Mouse (Mus musculus) layer of hippocampus, adult 2 months (tissue): ENCODE measurements around the gene Cnnm2. TPM values are rescaled to one million over a fixed set of nuclear protein-coding genes. Genes with fewer than 3 reads are reported as not detected.
"Not testable (repeated sequence)": the region's sequence is repeated elsewhere in the genome, so short reads cannot be mapped to it uniquely, and the experiment has no call there.

Experiments
- DNase-seq, 2 experiments: peaks; one replicate each; pipeline ENCODE4 v3.0.0; 2022; ENCODE audit warnings: low spot score in 2 of 2
- H3K27ac ChIP-seq: fragments of 200-600 bp; 2 replicates; pipeline ENCODE4 v1.8.1; 2022
- H3K4me3 ChIP-seq: fragments of 200-600 bp; 2 replicates; pipeline ENCODE4 v1.8.1; 2022; ENCODE audit warnings: mild to moderate bottlenecking
- CTCF ChIP-seq: fragments of 200-600 bp; conservative IDR thresholded peaks from 2 replicates; pipeline ENCODE4 v1.8.1; 2022; ENCODE audit warnings: antibody characterized with exemption, mild to moderate bottlenecking, moderate library complexity
- total RNA-seq, 2 experiments: library from RNA; stranded (reverse); gene quantifications; 2 replicates each; pipeline ENCODE4 v1.2.3; 2021

Cnnm2 gene
- total RNA-seq, 2 experiments from 2014 or later: 37.9 to 38.8 TPM

- no peak overlapping the region for H3K27ac ChIP-seq
- TF ChIP-seq CTCF: no peak
- no peak for DNase-seq
- no peak overlapping the region for H3K4me3 ChIP-seq
These were observed 24.3 kb upstream of the Cnnm2 start for GRCm38 (mm10) chr19:46737106-46737505.

DNA sequence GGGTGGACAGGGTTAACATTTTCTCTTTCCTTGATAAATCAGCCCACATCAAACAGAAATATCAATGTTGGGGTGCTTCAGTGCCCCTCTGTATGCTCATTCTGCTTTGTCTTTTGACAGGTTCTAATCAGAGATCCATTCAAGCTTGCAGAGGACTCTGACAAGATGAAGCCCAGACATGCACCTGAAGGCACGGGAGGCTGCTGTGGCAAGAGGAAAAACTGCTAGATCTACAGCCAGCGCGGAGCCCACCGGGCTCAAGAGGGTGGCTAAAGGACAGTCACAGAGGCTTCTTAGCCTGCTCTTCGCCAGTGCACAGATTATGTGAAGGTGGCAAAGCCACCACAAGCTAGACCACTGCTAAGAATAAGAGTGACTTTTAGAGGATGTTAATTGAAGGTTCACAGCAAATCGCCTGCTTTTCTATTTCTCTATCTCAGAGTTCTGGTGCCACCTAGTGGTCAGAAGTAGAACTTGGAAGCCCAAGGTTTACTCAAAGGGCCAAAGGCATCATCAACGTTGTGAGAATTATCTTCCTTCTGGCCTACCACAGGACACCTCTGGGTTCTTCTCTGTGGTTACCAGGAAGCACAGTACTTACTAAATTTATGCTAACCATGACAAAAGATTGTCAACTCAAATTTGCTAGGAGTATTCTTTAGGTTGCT is 20.9 kb upstream of the Cnnm2 start:
- H3K4me3 ChIP-seq: no peak overlapping the region
- TF ChIP-seq CTCF: peak; percentile 96
- no peak overlapping the region for H3K27ac ChIP-seq
- peak; percentile 54 to 79 for DNase-seq

- Histone ChIP-seq H3K27ac (no peak overlapping the region), H3K4me3 (no peak overlapping the region)
- DNase-seq: no peak
- peak; percentile 26 for TF ChIP-seq CTCF
These were observed 19.8 kb upstream of the Cnnm2 start for GRCm38 (mm10) chr19:46741574-46741973.

DNA sequence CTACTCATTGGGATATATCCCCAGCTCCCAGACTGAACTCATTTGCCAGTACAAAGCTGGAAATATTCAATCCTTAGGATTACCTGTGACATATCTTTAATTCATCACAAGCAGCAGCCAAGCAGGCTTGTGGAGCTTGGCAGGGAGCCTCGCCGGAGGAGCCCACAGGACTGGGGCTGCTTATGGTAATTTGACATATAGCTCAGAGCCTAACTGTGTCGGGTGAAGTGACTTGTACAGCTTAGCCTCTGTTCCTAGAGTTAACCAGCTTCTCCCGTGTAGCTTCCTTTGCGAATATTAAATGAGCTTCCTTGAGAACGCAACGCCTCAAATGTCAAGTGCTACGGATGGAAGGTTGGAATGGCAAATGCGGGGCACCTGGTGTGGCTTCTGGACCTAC is 16.7 kb upstream of the Cnnm2 start:
- TF ChIP-seq CTCF: no peak
- no peak for DNase-seq
- Histone ChIP-seq H3K4me3 (no peak overlapping the region), H3K27ac (no peak overlapping the region)

DNA sequence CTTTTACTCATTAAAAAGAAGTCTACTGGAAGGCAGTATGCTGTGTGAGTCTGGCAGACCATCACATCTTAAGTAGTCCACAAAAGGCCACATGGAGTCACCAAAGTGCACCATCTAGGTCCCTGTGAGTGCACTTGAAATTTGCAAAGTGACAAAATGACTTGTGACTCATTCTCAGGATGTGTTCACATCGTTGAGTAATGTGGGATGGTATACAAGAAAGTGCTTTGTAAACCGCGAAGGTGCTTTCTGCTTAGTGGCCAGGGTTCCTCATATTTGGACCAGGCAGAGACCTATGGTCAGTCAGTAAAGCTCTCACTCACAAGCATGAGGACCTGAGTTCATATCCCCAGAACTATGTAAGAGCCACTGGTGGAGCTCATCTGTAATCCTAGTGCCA is 13.6 kb upstream of the Cnnm2 start:
- no peak overlapping the region for H3K4me3 ChIP-seq
- no peak for TF ChIP-seq CTCF
- no peak overlapping the region for H3K27ac ChIP-seq
- no peak for DNase-seq

GRCm38 (mm10) chr19:46752235-46752634 is 9.2 kb upstream of the Cnnm2 start:
- DNase-seq: no peak
- Histone ChIP-seq H3K27ac (no peak overlapping the region), H3K4me3 (no peak overlapping the region)
- TF ChIP-seq CTCF: no peak

DNA sequence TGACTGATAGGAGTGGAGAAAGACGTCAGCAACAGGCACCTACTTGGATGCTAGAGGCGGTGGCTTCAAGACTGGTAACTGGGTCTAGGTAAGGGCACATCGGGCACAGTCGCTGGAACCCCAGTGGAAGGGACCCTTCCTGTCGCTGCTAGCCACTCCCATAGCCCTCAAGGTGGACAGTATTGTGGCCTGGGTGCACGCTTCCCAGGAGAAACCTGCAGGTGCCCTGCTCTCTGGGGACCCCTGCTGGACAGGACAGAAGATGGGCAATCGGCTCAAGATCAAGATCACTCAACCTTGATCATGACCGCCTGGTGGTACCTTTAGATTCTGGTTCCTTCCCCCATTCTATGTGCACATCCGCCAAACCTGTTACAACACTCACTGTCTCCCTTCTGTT is 6.3 kb upstream of the Cnnm2 start:
- TF ChIP-seq CTCF: peak; percentile 74
- Histone ChIP-seq H3K27ac (no peak overlapping the region), H3K4me3 (no peak overlapping the region)
- DNase-seq: no peak

GRCm38 (mm10) chr19:46756221-46756620 is 5.2 kb upstream of the Cnnm2 start:
- H3K27ac ChIP-seq: no peak overlapping the region
- no peak for TF ChIP-seq CTCF
- DNase-seq: no peak

DNA sequence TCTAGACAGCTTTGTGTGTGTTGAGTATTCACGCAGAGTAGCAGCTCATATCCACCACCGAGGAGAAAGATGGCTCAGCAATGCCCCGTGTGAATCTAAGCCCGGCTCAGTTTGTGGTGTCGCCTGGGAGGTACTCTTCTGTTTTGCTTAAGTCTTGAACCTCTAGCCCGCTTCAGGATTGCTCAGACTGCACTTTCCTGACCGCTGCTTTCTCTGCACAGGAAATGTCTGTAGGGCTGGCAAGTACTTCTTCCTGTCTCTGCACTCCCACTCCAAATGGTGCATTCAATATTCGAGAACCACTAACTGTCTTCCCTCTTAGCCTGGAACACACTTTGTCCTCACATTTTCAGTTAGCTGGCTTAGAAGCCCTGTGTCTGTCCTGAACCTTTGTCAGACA is 2.3 kb upstream of the Cnnm2 start:
- Histone ChIP-seq H3K27ac (no peak overlapping the region), H3K4me3 (no peak overlapping the region)
- no peak for TF ChIP-seq CTCF
- DNase-seq: no peak

More at GRCm38 (mm10) chr19:46756221-46756620, 5.2 kb upstream of the Cnnm2 start:
- no peak overlapping the region for H3K4me3 ChIP-seq

DNA sequence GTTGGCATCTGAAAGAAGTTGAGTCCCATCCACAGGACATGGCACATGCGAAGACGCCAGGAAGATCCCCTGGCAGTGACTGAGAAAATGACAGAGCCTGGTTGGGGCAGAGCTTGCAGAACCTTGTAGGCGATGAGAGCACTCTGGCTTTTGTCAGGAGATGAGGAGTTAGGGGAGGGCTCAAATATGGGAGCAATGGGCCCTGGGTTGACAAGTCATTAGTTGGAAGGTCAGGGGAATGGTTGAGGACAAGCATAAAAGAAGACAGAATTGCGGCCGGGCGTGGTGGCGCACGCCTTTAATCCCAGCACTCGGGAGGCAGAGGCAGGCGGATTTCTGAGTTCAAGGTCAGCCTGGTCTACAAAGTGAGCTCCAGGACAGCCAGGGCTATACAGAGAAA is 1.5 kb upstream of the Cnnm2 start:
- H3K27ac ChIP-seq, H3K4me3 ChIP-seq, DNase-seq: not testable (repeated sequence)

- peak; percentile 86 to 90 for DNase-seq
- Histone ChIP-seq H3K27ac (peak overlapping the region; percentile 79), H3K4me3 (peak overlapping the region; percentile 97)
- peak; percentile 95 for TF ChIP-seq CTCF
These were observed 828 bp upstream of the Cnnm2 start for GRCm38 (mm10) chr19:46760375-46761160.

GRCm38 (mm10) chr19:46761971-46762290 is 535 bp downstream of the Cnnm2 start:
- Histone ChIP-seq H3K4me3 (peak overlapping the region; percentile 97), H3K27ac (peak overlapping the region; percentile 97)
- DNase-seq: no peak
- TF ChIP-seq CTCF: no peak

DNA sequence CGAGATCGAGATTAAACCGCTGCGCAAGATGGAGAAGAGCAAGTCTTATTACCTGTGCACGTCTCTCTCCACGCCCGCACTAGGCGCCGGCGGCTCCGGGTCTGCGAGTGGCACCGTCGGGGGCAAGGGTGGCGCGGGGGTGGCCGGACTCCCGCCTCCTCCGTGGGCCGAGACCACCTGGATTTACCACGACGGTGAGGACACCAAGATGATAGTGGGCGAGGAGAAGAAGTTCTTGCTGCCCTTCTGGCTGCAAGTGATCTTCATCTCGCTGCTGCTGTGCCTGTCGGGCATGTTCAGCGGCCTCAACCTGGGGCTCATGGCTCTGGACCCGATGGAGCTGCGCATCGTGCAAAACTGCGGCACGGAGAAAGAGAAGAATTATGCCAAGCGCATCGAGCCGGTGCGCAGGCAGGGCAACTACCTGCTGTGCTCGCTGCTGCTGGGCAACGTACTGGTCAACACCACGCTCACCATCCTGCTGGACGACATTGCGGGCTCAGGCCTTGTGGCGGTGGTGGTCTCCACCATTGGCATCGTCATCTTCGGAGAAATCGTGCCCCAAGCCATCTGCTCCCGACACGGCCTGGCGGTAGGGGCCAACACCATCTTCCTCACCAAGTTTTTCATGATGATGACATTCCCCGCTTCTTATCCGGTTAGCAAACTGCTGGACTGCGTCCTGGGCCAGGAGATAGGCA is 1.0 kb downstream of the Cnnm2 start:
- Histone ChIP-seq H3K27ac (peak overlapping the region; percentile 97), H3K4me3 (peak overlapping the region; percentile 97)
- 0 out of 2 replicates have a peak, but pooled peaks have one; percentile 2 for TF ChIP-seq CTCF
- DNase-seq: peak in 1 of 2 experiments; percentile 23
